Comparison of ENCODE assay signal across 24 mouse cellular contexts in genomic region chr4:107347221-107347620, GRCm38 (mm10). TPM values are rescaled to one million over a fixed set of nuclear protein-coding genes. Genes with fewer than 3 reads are reported as not detected.
A peak's percentile ranks its signal among the peaks of the same experiment; 100 is the strongest.
DNase-seq lines count a peak whose midpoint lies in the region; ATAC-seq lines count a peak whose summit lies in the region.
"Had no signal": no experiment of that assay in that cellular context is flagged by ENCODE, and none has a peak within 500 bp of the region (broad histone marks: within the 10 kb centered on the region; RNA-seq: fewer than 3 reads in every experiment).

No protein-coding gene starts in this region.

- DNase-seq in adrenal gland, adult (ENCODE audit: inconsistent age in 2 of 2, low spot score in 1 of 2) = peak; percentile 59 to 80
- no peak for DNase-seq in adrenal gland, postnatal 4 days (ENCODE audit: low spot score in 2 of 2)
- DNase-seq in adrenal gland, adult 8-10 months = peak; percentile 44
- no peak for DNase-seq in adrenal gland, postnatal 10 days
- DNase-seq in adrenal gland, postnatal 36 days = peak; percentile 37 to 46
- DNase-seq: B cell, adult 2 months; cerebellum, adult 11-12 months; cerebellum, adult 2 months; cerebellum, adult 9-10 months; cerebellum, postnatal 10 days; cerebellum, postnatal 25 days; forebrain, postnatal 0 days had no signal

- ATAC-seq in activated CD4-positive, CD25-positive, alpha-beta regulatory T cell, adult 4 months = no peak
- ATAC-seq: CD4-positive, CD25-positive, alpha-beta regulatory T cell, adult 4 months; forebrain, embryonic 13.5 days; forebrain, embryonic 15.5 days; forebrain, postnatal 0 days; Patski had no signal

RNA-seq across cellular contexts. Expression of gene Ndc1, which starts 20.4 kb away (rescaled TPM):
- 10 to 100 TPM; 17.8 to 20.6 TPM for total RNA-seq in adrenal gland, postnatal 4 days (2021)
- total RNA-seq in adrenal gland, adult 8-10 months (2022) = 10 to 100 TPM in 3 of 4 experiments, 1 to 10 TPM in 1; 8.9 to 15.1 (median 11.9) TPM
- 10 to 100 TPM; 15.2 to 16.9 TPM for total RNA-seq in adrenal gland, postnatal 10 days (2021)
- total RNA-seq in adrenal gland, postnatal 36 days (2021) = 10 to 100 TPM in 1 of 2 experiments, 1 to 10 TPM in 1; 9.5 to 12.4 TPM
- polyA plus RNA-seq in activated CD4-positive, CD25-positive, alpha-beta regulatory T cell, adult 4 months (2017; shearing (Covaris generic)) = 1 to 10 TPM; 7.0 TPM

RNA-seq across cellular contexts. Expression of gene Yipf1, which starts 33.1 kb away (rescaled TPM):
- 10 to 100 TPM; 71.9 to 83.1 TPM for total RNA-seq in adrenal gland, postnatal 4 days (2021)
- 10 to 100 TPM; 54.4 to 81.5 (median 68.7) TPM for total RNA-seq in adrenal gland, adult 8-10 months (2022)
- total RNA-seq in adrenal gland, postnatal 10 days (2021) = 10 to 100 TPM; 49.3 to 52.6 TPM
- 10 to 100 TPM; 56.4 to 90.9 TPM for total RNA-seq in adrenal gland, postnatal 36 days (2021)
- polyA plus RNA-seq in activated CD4-positive, CD25-positive, alpha-beta regulatory T cell, adult 4 months (2017; shearing (Covaris generic)) = 100 to 1,000 TPM in 1 of 2 experiments, 10 to 100 TPM in 1; 91.4 to 105 TPM

RNA-seq across cellular contexts. Expression of gene Dio1, which starts 40.3 kb away (rescaled TPM):
- 1 to 10 TPM; 1.3 to 2.6 TPM for total RNA-seq in adrenal gland, postnatal 4 days (2021)
- total RNA-seq in adrenal gland, adult 8-10 months (2022) = not detected
- 10 to 100 TPM in 1 of 2 experiments, 1 to 10 TPM in 1; 9.1 to 12.2 TPM for total RNA-seq in adrenal gland, postnatal 10 days (2021)
- not detected for total RNA-seq in adrenal gland, postnatal 36 days (2021)
- polyA plus RNA-seq in activated CD4-positive, CD25-positive, alpha-beta regulatory T cell, adult 4 months (2017; shearing (Covaris generic)) = not detected
- total RNA-seq: forebrain, postnatal 0 days; G1E; gastrocnemius, adult 18-20 months had no signal
- polyA plus RNA-seq: CD4-positive, CD25-positive, alpha-beta regulatory T cell, adult 4 months; cortical plate, adult 2 months; embryonic facial prominence, embryonic 10.5 days; embryonic facial prominence, embryonic 12.5 days; embryonic facial prominence, embryonic 14.5 days; forebrain, embryonic 11.5 days; forebrain, embryonic 13.5 days; forebrain, embryonic 15.5 days; forebrain, postnatal 0 days; G1E; Patski had no signal

Comparison
In these comparisons a context has a peak if more than half of its experiments do, and no peak if none do; other contexts are left out.
1. DNase-seq: peak in adrenal gland, adult (2 of 2), adrenal gland, adult 8-10 months (single experiment) and adrenal gland, postnatal 36 days (2 of 2); none in adrenal gland, postnatal 4 days (0 of 2) and adrenal gland, postnatal 10 days (single experiment).